Mouse (Mus musculus): Measurements from ENCODE around the gene Msx2. TPM values are rescaled to one million over a fixed set of nuclear protein-coding genes. Genes with fewer than 3 reads are reported as not detected.

Msx2 gene
- 0.44 TPM in 1 of 2 replicates, not detected in the other for polyA plus RNA-seq (2012; ENCODE audit: insufficient read depth, insufficient read length, missing spikeins)

GRCm38 (mm10) chr13:53472614-53473124 lies at the start of gene Msx2:
TSS of gene Msx2 (minus strand) at chr13:53473074.
- TF ChIP-seq POLR2A (IDR thresholded peaks at IDR 0.05; ENCODE audit: borderline replicate concordance, low read depth, low read length) (no peak), CTCF (IDR thresholded peaks at IDR 0.05; ENCODE audit: low read depth, low read length) (no peak)
- Histone ChIP-seq H3K27ac (ENCODE audit: insufficient read depth, low read depth, low read length) (no peak within 1 kb of the TSS), H3K4me1 (ENCODE audit: control insufficient read depth, insufficient read depth, low read length) (no peaks in the 10 kb centered on the region), H3K4me3 (ENCODE audit: insufficient read depth, low read length) (peak within 1 kb of the TSS; percentile 31; the same call in 1 of the 2 replicates)

DNA sequence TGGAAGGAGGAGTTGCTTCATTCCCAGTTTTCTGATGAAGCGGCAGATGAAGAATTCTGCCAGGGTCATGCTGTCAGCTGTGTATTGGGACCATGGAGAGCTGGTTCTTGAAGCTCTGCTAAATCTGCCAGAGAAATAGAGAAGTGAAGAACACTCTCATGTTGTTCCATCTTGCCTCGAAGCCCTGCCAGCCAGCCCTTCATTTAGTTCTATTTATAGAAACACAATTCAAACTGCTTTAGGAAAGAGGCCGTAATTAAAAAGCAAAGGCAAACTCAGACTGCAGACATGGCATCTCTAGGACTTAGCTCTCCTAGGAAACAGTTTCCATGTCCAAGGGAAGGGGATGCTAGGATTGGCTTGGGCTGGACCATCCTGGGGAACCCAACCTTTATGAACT lies 48.6 kb upstream of the Msx2 start:
- Histone ChIP-seq H3K27ac (ENCODE audit: insufficient read depth, low read depth, low read length) (no peak overlapping the region), H3K4me1 (ENCODE audit: control insufficient read depth, insufficient read depth, low read length) (no peaks in the 10 kb centered on the region), H3K4me3 (ENCODE audit: insufficient read depth, low read length) (no peak overlapping the region)
- TF ChIP-seq CTCF (IDR thresholded peaks at IDR 0.05; ENCODE audit: low read depth, low read length) = no peak
- no peak for TF ChIP-seq POLR2A (IDR thresholded peaks at IDR 0.05; ENCODE audit: borderline replicate concordance, low read depth, low read length)

GRCm38 (mm10) chr13:53520343-53520937 lies 47.6 kb upstream of the Msx2 start:
- H3K4me3 ChIP-seq (ENCODE audit: insufficient read depth, low read length) = no peak overlapping the region
- TF ChIP-seq POLR2A (IDR thresholded peaks at IDR 0.05; ENCODE audit: borderline replicate concordance, low read depth, low read length) (no peak), CTCF (IDR thresholded peaks at IDR 0.05; ENCODE audit: low read depth, low read length) (no peak)

DNA sequence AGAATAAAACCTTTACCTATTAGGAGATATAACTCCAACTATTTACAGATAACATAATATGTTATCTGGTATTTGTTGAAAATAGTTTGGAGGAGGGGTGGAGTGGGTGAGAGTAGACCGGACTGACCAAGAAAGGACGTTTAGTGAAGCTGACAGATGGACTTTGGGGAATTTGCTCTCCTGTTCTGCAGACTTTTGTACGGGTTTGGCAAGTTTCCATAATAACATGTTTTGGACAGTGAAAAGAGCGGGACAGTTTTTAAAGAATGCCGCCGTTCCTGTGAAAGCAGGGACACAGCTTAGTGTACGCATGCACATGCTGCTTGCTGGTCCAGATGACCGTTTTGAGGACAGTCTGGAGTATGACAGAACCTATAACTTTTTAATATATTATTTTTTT lies 46.9 kb upstream of the Msx2 start:
- H3K27ac ChIP-seq (ENCODE audit: insufficient read depth, low read depth, low read length) = no peak overlapping the region
- TF ChIP-seq POLR2A (IDR thresholded peaks at IDR 0.05; ENCODE audit: borderline replicate concordance, low read depth, low read length) (no peak), CTCF (IDR thresholded peaks at IDR 0.05; ENCODE audit: low read depth, low read length) (no peak)
- no peak overlapping the region for H3K4me3 ChIP-seq (ENCODE audit: insufficient read depth, low read length)
- H3K4me1 ChIP-seq (ENCODE audit: control insufficient read depth, insufficient read depth, low read length) = no peaks in the 10 kb centered on the region

More at GRCm38 (mm10) chr13:53520343-53520937, 47.6 kb upstream of the Msx2 start:
- Histone ChIP-seq H3K4me1 (ENCODE audit: control insufficient read depth, insufficient read depth, low read length) (no peaks in the 10 kb centered on the region), H3K27ac (ENCODE audit: insufficient read depth, low read depth, low read length) (no peak overlapping the region)

- Histone ChIP-seq H3K27ac (ENCODE audit: insufficient read depth, low read depth, low read length) (no peak overlapping the region), H3K4me3 (ENCODE audit: insufficient read depth, low read length) (no peak overlapping the region), H3K4me1 (ENCODE audit: control insufficient read depth, insufficient read depth, low read length) (no peaks in the 10 kb centered on the region)
- TF ChIP-seq POLR2A (IDR thresholded peaks at IDR 0.05; ENCODE audit: borderline replicate concordance, low read depth, low read length) (no peak), CTCF (IDR thresholded peaks at IDR 0.05; ENCODE audit: low read depth, low read length) (no peak)
These were observed 45.4 kb upstream of the Msx2 start for GRCm38 (mm10) chr13:53518306-53518705.

DNA sequence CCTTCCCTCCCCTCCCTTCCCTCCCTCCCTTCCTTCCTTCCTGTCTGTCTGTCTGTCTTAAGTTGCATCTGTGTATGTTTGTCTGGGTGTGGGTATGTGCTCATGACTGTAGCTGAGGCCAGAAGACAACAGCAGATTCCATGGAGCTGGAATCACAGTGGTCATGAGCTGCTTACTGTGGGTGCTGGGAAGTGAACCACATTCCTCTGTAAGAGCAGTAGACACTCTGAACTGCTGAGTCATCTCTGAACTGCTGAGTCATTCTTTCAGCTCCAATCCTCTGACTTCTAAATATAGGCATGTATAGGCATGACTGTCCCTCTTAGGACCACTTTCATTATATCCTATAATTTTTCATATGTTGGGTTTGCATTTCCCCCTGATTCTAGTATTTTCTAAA lies 41.7 kb upstream of the Msx2 start:
- Histone ChIP-seq H3K4me1 (ENCODE audit: control insufficient read depth, insufficient read depth, low read length) (no peaks in the 10 kb centered on the region), H3K4me3 (ENCODE audit: insufficient read depth, low read length) (no peak overlapping the region), H3K27ac (ENCODE audit: insufficient read depth, low read depth, low read length) (no peak overlapping the region)
- TF ChIP-seq CTCF (IDR thresholded peaks at IDR 0.05; ENCODE audit: low read depth, low read length) = no peak
- TF ChIP-seq POLR2A (IDR thresholded peaks at IDR 0.05; ENCODE audit: borderline replicate concordance, low read depth, low read length) = no peak

DNA sequence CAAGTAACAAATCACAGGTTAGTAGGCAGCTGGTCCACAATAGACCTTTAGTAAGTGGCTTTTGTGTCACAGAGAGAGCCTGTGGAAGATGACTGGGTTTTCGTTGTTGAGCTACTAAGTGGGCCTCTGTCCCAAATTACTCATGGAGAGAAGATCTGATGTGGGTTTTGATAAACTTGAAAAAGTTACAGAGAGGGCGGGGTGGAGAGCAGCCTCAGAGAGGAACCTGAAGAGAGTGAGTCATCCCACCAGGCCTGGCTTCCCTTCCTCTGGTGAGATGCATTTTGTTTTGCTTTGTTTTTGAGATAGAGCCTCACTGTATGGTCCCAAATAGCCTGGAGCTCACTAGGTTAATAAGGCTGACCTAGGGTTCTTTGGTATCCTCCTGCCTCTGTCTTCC lies 38.5 kb upstream of the Msx2 start:
- TF ChIP-seq CTCF (IDR thresholded peaks at IDR 0.05; ENCODE audit: low read depth, low read length) (no peak), POLR2A (IDR thresholded peaks at IDR 0.05; ENCODE audit: borderline replicate concordance, low read depth, low read length) (no peak)
- Histone ChIP-seq H3K27ac (ENCODE audit: insufficient read depth, low read depth, low read length) (no peak overlapping the region), H3K4me1 (ENCODE audit: control insufficient read depth, insufficient read depth, low read length) (no peaks in the 10 kb centered on the region), H3K4me3 (ENCODE audit: insufficient read depth, low read length) (no peak overlapping the region)

DNA sequence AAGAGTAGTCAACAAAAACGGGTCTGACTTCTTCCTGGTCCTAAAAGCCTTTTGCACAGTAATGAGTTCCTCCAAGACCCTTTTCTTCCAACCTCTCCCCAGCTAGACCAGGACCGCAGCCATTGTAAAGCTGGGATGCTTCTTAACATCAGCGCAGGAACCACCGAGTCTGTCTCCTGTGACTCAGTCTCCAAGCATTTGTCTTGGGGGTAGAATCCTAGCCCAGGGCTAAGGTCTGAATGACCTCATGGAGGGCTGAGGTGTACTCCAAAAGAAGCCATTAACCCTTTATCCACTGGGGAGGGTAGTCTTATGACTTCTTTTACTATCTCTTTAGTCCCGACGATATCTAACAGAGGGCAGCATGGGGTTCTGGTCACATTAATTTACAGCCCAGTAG lies 29.5 kb upstream of the Msx2 start:
- TF ChIP-seq POLR2A (IDR thresholded peaks at IDR 0.05; ENCODE audit: borderline replicate concordance, low read depth, low read length) = no peak
- no peak for TF ChIP-seq CTCF (IDR thresholded peaks at IDR 0.05; ENCODE audit: low read depth, low read length)
- no peak overlapping the region for H3K4me3 ChIP-seq (ENCODE audit: insufficient read depth, low read length)
- no peak overlapping the region for H3K27ac ChIP-seq (ENCODE audit: insufficient read depth, low read depth, low read length)
- H3K4me1 ChIP-seq (ENCODE audit: control insufficient read depth, insufficient read depth, low read length) = no peaks in the 10 kb centered on the region

GRCm38 (mm10) chr13:53501561-53502253 lies 28.8 kb upstream of the Msx2 start:
- Histone ChIP-seq H3K27ac (ENCODE audit: insufficient read depth, low read depth, low read length) (no peak overlapping the region), H3K4me1 (ENCODE audit: control insufficient read depth, insufficient read depth, low read length) (no peaks in the 10 kb centered on the region), H3K4me3 (ENCODE audit: insufficient read depth, low read length) (no peak overlapping the region)
- TF ChIP-seq CTCF (IDR thresholded peaks at IDR 0.05; ENCODE audit: low read depth, low read length) (no peak), POLR2A (IDR thresholded peaks at IDR 0.05; ENCODE audit: borderline replicate concordance, low read depth, low read length) (no peak)

- TF ChIP-seq CTCF (IDR thresholded peaks at IDR 0.05; ENCODE audit: low read depth, low read length) (no peak), POLR2A (IDR thresholded peaks at IDR 0.05; ENCODE audit: borderline replicate concordance, low read depth, low read length) (no peak)
- H3K27ac ChIP-seq (ENCODE audit: insufficient read depth, low read depth, low read length) = no peak overlapping the region
- H3K4me3 ChIP-seq (ENCODE audit: insufficient read depth, low read length) = no peak overlapping the region
- H3K4me1 ChIP-seq (ENCODE audit: control insufficient read depth, insufficient read depth, low read length) = no peaks in the 10 kb centered on the region
These were observed 28.2 kb upstream of the Msx2 start for GRCm38 (mm10) chr13:53501057-53501456.

Measured in bone marrow macrophage, adult 2 months (primary cell).